Mouse (Mus musculus) liver, embryonic 14.5 days (tissue): ENCODE results near the gene Stil. TPM values are rescaled to one million over a fixed set of nuclear protein-coding genes. Genes with fewer than 3 reads are reported as not detected.

Experiments
- ATAC-seq: fragments of 200-750 bp; cut with Nextera tagmentation; 2 replicates; pipeline ENCODE4 v1.8.0; 2017; ENCODE audit warnings: moderate number of reproducible peaks, mild to moderate bottlenecking, moderate library complexity; ENCODE audit not compliant: insufficient read depth
- DNase-seq, 3 experiments: peaks; one replicate each; pipeline ENCODE4 v3.0.0-alpha.2; 2012 to 2013; ENCODE audit warnings: low read depth in 3 of 3, low spot score in 3 of 3
- H3K27ac ChIP-seq: fragments of 300-500 bp; sonication (generic); 2 replicates; pipeline ENCODE4 v1.5.1; 2014; ENCODE audit warnings: moderate library complexity, mild to moderate bottlenecking, control low read depth, inconsistent platforms
- H3K27me3 ChIP-seq: fragments of 300-500 bp; sonication (generic); 2 replicates; pipeline ENCODE4 v1.6.1; 2014; ENCODE audit warnings: mild to moderate bottlenecking, low read length, moderate library complexity; ENCODE audit not compliant: control insufficient read depth, insufficient read depth
- H3K36me3 ChIP-seq: fragments of 300-500 bp; sonication (generic); replicated peaks from 2 replicates; pipeline ENCODE4 v1.6.1; 2014; ENCODE audit warnings: low read depth; ENCODE audit not compliant: control insufficient read depth, insufficient read depth
- H3K4me1 ChIP-seq, 2 experiments: fragments of 200-500 bp in 1 of 2; fragments of 300-500 bp in 1 of 2; sonication (generic) in 1 of 2; replicated peaks; 2 replicates each; pipeline ENCODE4 v1.6.1; 2012 to 2014; ENCODE audit warnings: antibody characterized with exemption in 1 of 2, inconsistent platforms in 1 of 2, low read length in 1 of 2; ENCODE audit not compliant: control insufficient read depth in 2 of 2, insufficient read depth in 2 of 2
- H3K4me2 ChIP-seq: fragments of 300-500 bp; sonication (generic); 2 replicates; pipeline ENCODE4 v1.6.1; 2014; ENCODE audit warnings: low read depth, mild to moderate bottlenecking, control low read depth, moderate library complexity
- H3K4me3 ChIP-seq, 2 experiments: fragments of 200-500 bp in 1 of 2; fragments of 300-500 bp in 1 of 2; sonication (generic) in 1 of 2; 2 replicates each; pipeline ENCODE4 v1.5.1; 2012 to 2014; ENCODE audit warnings: low read depth in 2 of 2, low read length in 2 of 2, mild to moderate bottlenecking in 2 of 2, control low read depth in 1 of 2, inconsistent platforms in 1 of 2, moderate library complexity in 1 of 2; ENCODE audit not compliant: insufficient read depth in 1 of 2
- H3K9ac ChIP-seq: fragments of 300-500 bp; sonication (generic); replicated peaks from 2 replicates; pipeline ENCODE4 v1.6.1; 2014; ENCODE audit warnings: mild to moderate bottlenecking, control low read depth, moderate library complexity
- H3K9me3 ChIP-seq: fragments of 300-500 bp; sonication (generic); 2 replicates; pipeline ENCODE4 v1.6.1; 2016; ENCODE audit warnings: low read length, mixed read lengths; ENCODE audit not compliant: control insufficient read depth
- CTCF ChIP-seq: IDR thresholded peaks from 2 replicates; pipeline ENCODE4 v1.5.1; 2016; ENCODE audit warnings: antibody characterized with exemption, low read depth, control low read depth
- EP300 ChIP-seq: IDR thresholded peaks from 2 replicates; pipeline ENCODE4 v1.6.1; 2016; ENCODE audit warnings: antibody characterized with exemption, low read depth
- WGBS: fragments of 180-500 bp; shearing (Covaris S2); extraction: QIAGEN DNeasy Blood & Tissue Kit; methylation state at CpG from one replicate; pipeline ENCODE4 v1.1.7; 2014; ENCODE audit not compliant: insufficient replicate concordance; 5-methylcytosine and 5-hydroxymethylcytosine counted together
- polyA plus RNA-seq, 2 experiments: library from polyadenylated mRNA; depleted of rRNA in 1 of 2; stranded (reverse) in 1 of 2; unstranded in 1 of 2; fragments of >200 nt; fragmentation: Nextera tagmentation in 1 of 2; extraction: Ambion mirVana in 1 of 2; gene quantifications; 2 replicates each; pipeline versions ENCODE4 v1.2.1 to v1.2.3; 2012 to 2014

The Stil gene
- polyA plus RNA-seq, 2 experiments = 8.7 to 12.9 TPM

GRCm38 (mm10) chr4:115062540-115062874 lies 62.5 kb downstream of the Stil start:
- no peaks in the 10 kb centered on the region for H3K9me3 ChIP-seq
- 0% methylated on average over 9 of the region's 9 CpGs for WGBS
- peak overlapping the region; percentile 73 to 98 for H3K4me3 ChIP-seq
- TF ChIP-seq EP300 (no peak), CTCF (no peak)
- H3K27ac ChIP-seq = peak overlapping the region; percentile 73
- peak overlapping the region; percentile 100 for H3K4me2 ChIP-seq
- peak overlapping the region; percentile 100 for H3K9ac ChIP-seq
- peaks cover 16% of the 10 kb centered on the region for H3K27me3 ChIP-seq
- H3K36me3 ChIP-seq = peaks cover 68% of the 10 kb centered on the region
- ATAC-seq (peak; percentile 38; the same call in 1 of the 2 replicates), DNase-seq (no peak)
- H3K4me1 ChIP-seq = peaks cover 6 to 11% of the 10 kb centered on the region in 2 experiments; a peak in 3 of 4 replicates

- H3K9me3 ChIP-seq = no peaks in the 10 kb centered on the region
- ATAC-seq (peak; percentile 42), DNase-seq (no peak)
- H3K4me2 ChIP-seq = peak overlapping the region; percentile 100
- under 1% methylated on average over 57 of the region's 58 CpGs for WGBS
- H3K9ac ChIP-seq = peak overlapping the region; percentile 100
- TF ChIP-seq CTCF (no peak), EP300 (no peak)
- peak overlapping the region; percentile 73 to 98 for H3K4me3 ChIP-seq
- peak overlapping the region; percentile 73 for H3K27ac ChIP-seq
- H3K4me1 ChIP-seq = peaks cover 6 to 11% of the 10 kb centered on the region in 2 experiments; a peak in 3 of 4 replicates
- H3K36me3 ChIP-seq = peaks cover 72% of the 10 kb centered on the region
- peaks cover 16% of the 10 kb centered on the region for H3K27me3 ChIP-seq
These were observed 63.0 kb downstream of the Stil start for GRCm38 (mm10) chr4:115062875-115063517.

GRCm38 (mm10) chr4:115063518-115064239 lies 63.7 kb downstream of the Stil start:
- Histone ChIP-seq H3K36me3 (peaks cover 79% of the 10 kb centered on the region), H3K4me3 (peak overlapping the region; percentile 73 to 98), H3K4me1 (peaks cover 6 to 11% of the 10 kb centered on the region in 2 experiments; a peak in 3 of 4 replicates), H3K27me3 (peaks cover 16% of the 10 kb centered on the region), H3K9ac (peak overlapping the region; percentile 100), H3K27ac (peak overlapping the region; percentile 73), H3K9me3 (no peaks in the 10 kb centered on the region), H3K4me2 (peak overlapping the region; percentile 100)
- WGBS = 4% methylated on average over 31 of the region's 31 CpGs
- ATAC-seq (no peak), DNase-seq (no peak)
- no peak for TF ChIP-seq CTCF
- no peak for TF ChIP-seq EP300

DNA sequence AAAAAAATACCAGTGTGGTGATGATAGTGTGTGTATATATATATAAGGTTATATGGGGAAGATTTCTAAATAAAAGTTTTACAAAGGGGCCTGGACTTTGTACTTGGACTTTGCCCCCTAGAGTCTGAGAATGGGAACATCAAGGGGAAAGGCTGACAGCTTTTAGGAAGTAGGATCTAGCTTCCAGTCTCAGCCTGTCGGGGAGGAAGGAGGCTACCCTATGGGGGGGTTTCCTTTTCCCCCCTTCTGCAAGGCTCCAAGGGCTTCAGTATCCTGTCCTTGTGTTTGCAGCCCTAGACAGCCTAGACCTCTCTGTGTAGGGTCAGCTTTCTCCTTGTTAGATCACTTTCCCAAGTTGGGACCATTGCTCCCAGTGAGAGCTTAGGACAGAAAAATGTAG lies 71.7 kb downstream of the Stil start:
- Histone ChIP-seq H3K4me1 (peaks cover 3 to 23% of the 10 kb centered on the region in 2 experiments; a peak in 3 of 4 replicates), H3K27ac (peak overlapping the region; percentile 5; the same call in 1 of the 2 replicates), H3K4me2 (no peak overlapping the region), H3K27me3 (no peaks in the 10 kb centered on the region), H3K9ac (no peak overlapping the region), H3K4me3 (no peak overlapping the region), H3K36me3 (peaks cover 52% of the 10 kb centered on the region), H3K9me3 (no peaks in the 10 kb centered on the region)
- DNase-seq (no peak), ATAC-seq (peak; percentile 27)
- TF ChIP-seq CTCF (peak; percentile 29; the same call in 1 of the 2 replicates), EP300 (no peak)
- WGBS = 8% methylated on average over 1 of the region's 1 CpGs

GRCm38 (mm10) chr4:115074789-115075188 lies 74.8 kb downstream of the Stil start:
- 67% methylated on average over 1 of the region's 1 CpGs for WGBS
- Histone ChIP-seq H3K27ac (no peak overlapping the region), H3K4me2 (no peak overlapping the region), H3K4me3 (no peak overlapping the region), H3K4me1 (peaks cover 3 to 23% of the 10 kb centered on the region in 2 experiments; a peak in 3 of 4 replicates), H3K9me3 (no peaks in the 10 kb centered on the region), H3K27me3 (no peaks in the 10 kb centered on the region), H3K9ac (no peak overlapping the region), H3K36me3 (peaks cover 21% of the 10 kb centered on the region)
- ATAC-seq (no peak), DNase-seq (no peak)
- TF ChIP-seq EP300 (no peak), CTCF (no peak)
